Mouse (Mus musculus) forebrain, embryonic 14.5 days (tissue): ENCODE results near the gene Krt4. TPM values are rescaled to one million over a fixed set of nuclear protein-coding genes. Genes with fewer than 3 reads are reported as not detected.

Experiments
- ATAC-seq: fragments of 200-750 bp; cut with Nextera tagmentation; 2 replicates; pipeline ENCODE4 v1.8.0; 2017; ENCODE audit warnings: mild to moderate bottlenecking, moderate library complexity
- DNase-seq: peaks from one replicate; pipeline ENCODE4 v3.0.0-alpha.2; 2015; ENCODE audit warnings: low spot score
- H3K27ac ChIP-seq: fragments of 300-500 bp; sonication (generic); 2 replicates; pipeline ENCODE4 v1.5.1; 2014; ENCODE audit warnings: low read depth, mild to moderate bottlenecking, control low read depth, low read length, moderate library complexity
- H3K27me3 ChIP-seq: fragments of 300-500 bp; sonication (generic); replicated peaks from 2 replicates; pipeline ENCODE4 v1.6.1; 2014; ENCODE audit warnings: low read length, control low read depth, mixed read lengths; ENCODE audit not compliant: control insufficient read depth, insufficient read depth
- H3K36me3 ChIP-seq: fragments of 300-500 bp; sonication (generic); 2 replicates; pipeline ENCODE4 v1.6.1; 2014; ENCODE audit warnings: low read length, control low read depth; ENCODE audit not compliant: control insufficient read depth, insufficient read depth
- H3K4me1 ChIP-seq: fragments of 300-500 bp; sonication (generic); 2 replicates; pipeline ENCODE4 v1.6.1; 2014; ENCODE audit warnings: antibody characterized with exemption, low read length, control low read depth; ENCODE audit not compliant: control insufficient read depth, insufficient read depth
- H3K4me2 ChIP-seq: fragments of 300-500 bp; sonication (generic); 2 replicates; pipeline ENCODE4 v1.6.1; 2014; ENCODE audit warnings: mild to moderate bottlenecking, control low read depth, low read length
- H3K4me3 ChIP-seq: fragments of 300-500 bp; sonication (generic); 2 replicates; pipeline ENCODE4 v1.5.1; 2014; ENCODE audit warnings: low read depth, low read length, control low read depth
- H3K9ac ChIP-seq: fragments of 300-500 bp; sonication (generic); 2 replicates; pipeline ENCODE4 v1.6.1; 2014; ENCODE audit warnings: mild to moderate bottlenecking, low read length, control low read depth, moderate library complexity
- H3K9me3 ChIP-seq: fragments of 300-500 bp; sonication (generic); replicated peaks from 2 replicates; pipeline ENCODE4 v1.6.1; 2016; ENCODE audit warnings: low read length, control low read depth, mixed read lengths; ENCODE audit not compliant: control insufficient read depth
- WGBS: fragments of 180-500 bp; shearing (Covaris S2); extraction: QIAGEN DNeasy Blood & Tissue Kit; methylation state at CpG from one replicate; pipeline ENCODE4 v1.1.7; 2014; 5-methylcytosine and 5-hydroxymethylcytosine counted together
- polyA plus RNA-seq: library from polyadenylated mRNA; unstranded; fragments of >200 nt; fragmentation: Nextera tagmentation; extraction: Ambion mirVana; gene quantifications from 2 replicates; pipeline ENCODE4 v1.2.1, GENCODE M21; 2014

Krt4 gene
- polyA plus RNA-seq, 1 experiment from 2014 or later: not detected

GRCm38 (mm10) chr15:101940274-101940829, 15.8 kb upstream of the Krt4 start, which contains the start of gene Krt79:
Krt79 (minus strand) TSS chr15:101940324.
- WGBS: 53% methylated on average over 6 of the region's 6 CpGs
- no peaks in the 10 kb centered on the region for H3K36me3 ChIP-seq
- no peak within 1 kb of the TSS for H3K4me3 ChIP-seq
- H3K9ac ChIP-seq: no peak within 1 kb of the TSS
- DNase-seq (no peak), ATAC-seq (no peak)
- no peaks in the 10 kb centered on the region for H3K4me1 ChIP-seq
- no peak within 1 kb of the TSS for H3K4me2 ChIP-seq
- no peaks in the 10 kb centered on the region for H3K9me3 ChIP-seq
- H3K27ac ChIP-seq: no peak within 1 kb of the TSS
- H3K27me3 ChIP-seq: no peaks in the 10 kb centered on the region

- ATAC-seq (no peak), DNase-seq (no peak)
- no peak overlapping the region for H3K4me3 ChIP-seq
- H3K9me3 ChIP-seq: no peaks in the 10 kb centered on the region
- 86% methylated on average over 9 of the region's 9 CpGs for WGBS
- no peaks in the 10 kb centered on the region for H3K36me3 ChIP-seq
- no peak overlapping the region for H3K9ac ChIP-seq
- H3K27me3 ChIP-seq: no peaks in the 10 kb centered on the region
- H3K27ac ChIP-seq: no peak overlapping the region
- no peaks in the 10 kb centered on the region for H3K4me1 ChIP-seq
- H3K4me2 ChIP-seq: no peak overlapping the region
These were observed 14.2 kb upstream of the Krt4 start for GRCm38 (mm10) chr15:101938600-101939308.

- 81% methylated on average over 6 of the region's 6 CpGs for WGBS
- no peak for ATAC-seq
These were observed 8.5 kb upstream of the Krt4 start for GRCm38 (mm10) chr15:101933024-101933423.

GRCm38 (mm10) chr15:101929666-101930065, 5.1 kb upstream of the Krt4 start:
- no peak overlapping the region for H3K4me3 ChIP-seq
- peak overlapping the region; percentile 41; the same call in 1 of the 2 replicates for H3K9ac ChIP-seq
- H3K36me3 ChIP-seq: no peaks in the 10 kb centered on the region
- WGBS: 4% methylated on average over 17 of the region's 17 CpGs
- no peaks in the 10 kb centered on the region for H3K4me1 ChIP-seq
- no peaks in the 10 kb centered on the region for H3K9me3 ChIP-seq
- ATAC-seq (no peak), DNase-seq (no peak)
- no peaks in the 10 kb centered on the region; the same call in 1 of the 2 replicates for H3K27me3 ChIP-seq
- no peak overlapping the region for H3K27ac ChIP-seq
- peak overlapping the region; percentile 36 for H3K4me2 ChIP-seq

More at GRCm38 (mm10) chr15:101933024-101933423, 8.5 kb upstream of the Krt4 start:
- no peaks in the 10 kb centered on the region for H3K4me1 ChIP-seq
- no peak overlapping the region for H3K4me3 ChIP-seq
- H3K9me3 ChIP-seq: no peaks in the 10 kb centered on the region
- H3K27me3 ChIP-seq: no peaks in the 10 kb centered on the region; the same call in 1 of the 2 replicates
- DNase-seq: no peak
- H3K36me3 ChIP-seq: no peaks in the 10 kb centered on the region
- no peak overlapping the region for H3K9ac ChIP-seq
- H3K4me2 ChIP-seq: no peak overlapping the region
- H3K27ac ChIP-seq: no peak overlapping the region

- ATAC-seq (no peak), DNase-seq (no peak)
- 25% methylated on average over 9 of the region's 9 CpGs for WGBS
These were observed 4.6 kb upstream of the Krt4 start for GRCm38 (mm10) chr15:101929087-101929486.

GRCm38 (mm10) chr15:101927340-101928080, 3.0 kb upstream of the Krt4 start:
- Histone ChIP-seq H3K36me3 (no peaks in the 10 kb centered on the region), H3K4me2 (no peak overlapping the region), H3K4me1 (no peaks in the 10 kb centered on the region), H3K9me3 (no peaks in the 10 kb centered on the region), H3K9ac (no peak overlapping the region), H3K27me3 (no peaks in the 10 kb centered on the region; the same call in 1 of the 2 replicates), H3K27ac (no peak overlapping the region), H3K4me3 (no peak overlapping the region)
- WGBS: 70% methylated on average over 12 of the region's 12 CpGs
- ATAC-seq: no peak
- no peak for DNase-seq

More at GRCm38 (mm10) chr15:101929087-101929486, 4.6 kb upstream of the Krt4 start:
- H3K4me1 ChIP-seq: no peaks in the 10 kb centered on the region
- no peak overlapping the region for H3K4me3 ChIP-seq
- H3K27me3 ChIP-seq: no peaks in the 10 kb centered on the region; the same call in 1 of the 2 replicates
- no peak overlapping the region for H3K27ac ChIP-seq
- no peaks in the 10 kb centered on the region for H3K36me3 ChIP-seq
- no peak overlapping the region for H3K4me2 ChIP-seq
- H3K9ac ChIP-seq: no peak overlapping the region
- H3K9me3 ChIP-seq: no peaks in the 10 kb centered on the region

GRCm38 (mm10) chr15:101925041-101925440, 506 bp upstream of the Krt4 start:
- 88% methylated on average over 1 of the region's 1 CpGs for WGBS
- no peaks in the 10 kb centered on the region for H3K4me1 ChIP-seq
- no peaks in the 10 kb centered on the region; the same call in 1 of the 2 replicates for H3K27me3 ChIP-seq
- no peak overlapping the region for H3K27ac ChIP-seq
- no peak overlapping the region for H3K4me2 ChIP-seq
- no peak for DNase-seq
- H3K36me3 ChIP-seq: no peaks in the 10 kb centered on the region
- no peak overlapping the region for H3K4me3 ChIP-seq
- no peaks in the 10 kb centered on the region for H3K9me3 ChIP-seq
- no peak for ATAC-seq
- H3K9ac ChIP-seq: no peak overlapping the region

GRCm38 (mm10) chr15:101922296-101922695, 2.2 kb downstream of the Krt4 start:
- no peak overlapping the region for H3K4me2 ChIP-seq
- no peak for DNase-seq
- WGBS: 98% methylated on average over 2 of the region's 2 CpGs

More at GRCm38 (mm10) chr15:101922296-101922695, 2.2 kb downstream of the Krt4 start:
- Histone ChIP-seq H3K27me3 (no peaks in the 10 kb centered on the region), H3K9ac (no peak overlapping the region), H3K4me1 (no peaks in the 10 kb centered on the region), H3K4me3 (no peak overlapping the region), H3K9me3 (no peaks in the 10 kb centered on the region), H3K36me3 (no peaks in the 10 kb centered on the region), H3K27ac (no peak overlapping the region)
- ATAC-seq: no peak
